Mouse (Mus musculus) kidney, postnatal 10 days (tissue): ENCODE data around the gene Ccdc92b.

Source experiments
- DNase-seq: peaks from one replicate; pipeline ENCODE4 v3.0.0; 2021; ENCODE audit warnings: mixed read lengths

Gene Ccdc92b

GRCm38 (mm10) chr11:74655941-74656340 lies 36.5 kb downstream of the Ccdc92b start:
- no peak for DNase-seq

- DNase-seq, result no peak
Measured at GRCm38 (mm10) chr11:74660336-74660735, 40.9 kb downstream of the Ccdc92b start.

- DNase-seq, result no peak
Measured at GRCm38 (mm10) chr11:74661641-74662040, 42.2 kb downstream of the Ccdc92b start.

GRCm38 (mm10) chr11:74662221-74662620 lies 42.8 kb downstream of the Ccdc92b start:
- no peak for DNase-seq

GRCm38 (mm10) chr11:74664279-74664678 lies 44.9 kb downstream of the Ccdc92b start:
- DNase-seq, result no peak

- DNase-seq, result no peak
Measured at GRCm38 (mm10) chr11:74664906-74665305, 45.5 kb downstream of the Ccdc92b start.

GRCm38 (mm10) chr11:74665631-74666283 lies 46.4 kb downstream of the Ccdc92b start:
- no peak for DNase-seq

- DNase-seq, result no peak
Measured at GRCm38 (mm10) chr11:74666284-74666652, 46.9 kb downstream of the Ccdc92b start.

GRCm38 (mm10) chr11:74666776-74667581 lies 47.6 kb downstream of the Ccdc92b start:
- DNase-seq, result no peak

- no peak for DNase-seq
Measured at GRCm38 (mm10) chr11:74667582-74668010, 48.2 kb downstream of the Ccdc92b start.

- DNase-seq, result no peak
Measured at GRCm38 (mm10) chr11:74668466-74668865, 49.1 kb downstream of the Ccdc92b start.

- DNase-seq, result no peak
Measured at GRCm38 (mm10) chr11:74668971-74669370, 49.6 kb downstream of the Ccdc92b start.

- DNase-seq, result no peak
Measured at GRCm38 (mm10) chr11:74670151-74670550, 50.7 kb downstream of the Ccdc92b start.

GRCm38 (mm10) chr11:74671013-74671412 lies 51.6 kb downstream of the Ccdc92b start:
- no peak for DNase-seq

- DNase-seq, result no peak
Measured at GRCm38 (mm10) chr11:74671839-74672238, 52.4 kb downstream of the Ccdc92b start.

GRCm38 (mm10) chr11:74672901-74673513 lies 53.6 kb downstream of the Ccdc92b start:
- no peak for DNase-seq

- no peak for DNase-seq
Measured at GRCm38 (mm10) chr11:74673561-74673960, 54.2 kb downstream of the Ccdc92b start.

GRCm38 (mm10) chr11:74674713-74675112 lies 55.3 kb downstream of the Ccdc92b start:
- DNase-seq, result no peak

GRCm38 (mm10) chr11:74675156-74675555 lies 55.8 kb downstream of the Ccdc92b start:
- DNase-seq, result no peak
